Mouse (Mus musculus) bone marrow macrophage, adult 2 months (primary cell): ENCODE data around the gene Slc5a11. TPM values are rescaled to one million over a fixed set of nuclear protein-coding genes. Genes with fewer than 3 reads are reported as not detected.

ENCODE experiments used
- H3K27ac ChIP-seq: 2 replicates; pipeline ENCODE4 v1.5.1; 2012; ENCODE audit warnings: low read depth, low read length; ENCODE audit not compliant: insufficient read depth
- H3K4me1 ChIP-seq: 2 replicates; pipeline ENCODE4 v1.6.1; 2012; ENCODE audit warnings: low read length; ENCODE audit not compliant: control insufficient read depth, insufficient read depth
- H3K4me3 ChIP-seq: 2 replicates; pipeline ENCODE4 v1.5.1; 2012; ENCODE audit warnings: mild to moderate bottlenecking, low read length, moderate library complexity; ENCODE audit not compliant: insufficient read depth
- CTCF ChIP-seq: IDR thresholded peaks from 2 replicates; pipeline ENCODE4 v1.5.1; 2012; ENCODE audit warnings: low read depth, mild to moderate bottlenecking, low read length, moderate library complexity
- POLR2A ChIP-seq: IDR thresholded peaks from 2 replicates; pipeline ENCODE4 v1.6.1; 2012; ENCODE audit warnings: mild to moderate bottlenecking, low read depth, low read length, borderline replicate concordance
- polyA plus RNA-seq: library from polyadenylated mRNA; stranded (reverse); fragments of >200 nt; gene quantifications from 2 replicates; pipeline ENCODE4 v1.2.4, GENCODE M21; 2012; ENCODE audit not compliant: missing spikeins, insufficient read depth, insufficient read length

Slc5a11 gene
- polyA plus RNA-seq, 1 experiment = not detected

- H3K27ac ChIP-seq = no peak overlapping the region
- TF ChIP-seq CTCF (no peak), POLR2A (no peak)
- H3K4me3 ChIP-seq = no peak overlapping the region
- no peaks in the 10 kb centered on the region for H3K4me1 ChIP-seq
These were observed 10.6 kb downstream of the Slc5a11 start for GRCm38 (mm10) chr7:123225159-123225558.

DNA sequence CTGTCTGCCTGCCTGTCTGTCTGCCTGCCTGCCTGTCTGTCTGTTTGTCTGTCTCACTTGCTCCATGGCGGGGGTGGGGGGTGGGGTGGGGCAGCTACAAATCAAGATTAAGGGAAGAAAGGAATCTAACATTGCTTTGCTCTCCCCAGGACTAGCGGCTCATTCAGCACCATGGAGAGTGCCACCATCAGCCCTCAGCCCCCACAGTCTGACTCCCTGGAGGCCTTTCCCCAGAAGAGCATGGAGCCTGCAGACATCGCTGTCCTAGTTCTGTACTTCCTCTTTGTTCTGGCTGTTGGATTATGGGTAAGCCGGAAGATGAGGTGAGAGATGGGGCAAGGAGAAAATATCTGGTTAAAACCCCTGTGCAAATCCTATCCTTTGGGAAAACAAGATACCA lies 20.9 kb downstream of the Slc5a11 start:
- no peak overlapping the region for H3K4me3 ChIP-seq
- H3K4me1 ChIP-seq = peaks cover 9% of the 10 kb centered on the region
- TF ChIP-seq CTCF (no peak), POLR2A (no peak)
- H3K27ac ChIP-seq = no peak overlapping the region

GRCm38 (mm10) chr7:123238621-123239020 lies 24.0 kb downstream of the Slc5a11 start:
- Histone ChIP-seq H3K4me1 (peaks cover 10% of the 10 kb centered on the region), H3K4me3 (no peak overlapping the region), H3K27ac (no peak overlapping the region)
- TF ChIP-seq CTCF (no peak), POLR2A (no peak)

- H3K4me3 ChIP-seq = no peak overlapping the region
- H3K27ac ChIP-seq = no peak overlapping the region
- peaks cover 10% of the 10 kb centered on the region for H3K4me1 ChIP-seq
- no peak for TF ChIP-seq POLR2A
- TF ChIP-seq CTCF = no peak
These were observed 25.5 kb downstream of the Slc5a11 start for GRCm38 (mm10) chr7:123240064-123240463.

DNA sequence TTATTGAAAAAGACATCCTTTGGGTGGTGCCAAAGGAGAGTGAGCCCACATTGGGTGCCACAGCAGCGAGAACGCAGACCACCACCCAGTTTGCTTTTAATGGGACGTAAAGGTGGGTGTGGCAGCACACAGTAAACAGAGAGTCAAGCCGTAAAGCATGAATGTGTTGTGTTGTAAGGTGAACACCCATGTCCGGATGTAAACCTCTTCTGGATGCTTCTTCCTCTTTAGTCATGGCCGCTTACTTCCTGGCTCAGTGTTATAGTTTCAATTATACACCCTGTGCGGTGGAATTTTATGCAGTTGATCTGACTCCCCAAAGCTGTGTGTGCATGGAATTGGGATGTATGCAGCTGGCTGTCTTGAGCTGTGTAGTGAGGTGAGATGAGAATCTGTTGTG lies 27.7 kb downstream of the Slc5a11 start:
- no peak for TF ChIP-seq CTCF
- TF ChIP-seq POLR2A = no peak
- Histone ChIP-seq H3K4me1 (peaks cover 10% of the 10 kb centered on the region), H3K4me3 (no peak overlapping the region), H3K27ac (no peak overlapping the region)

DNA sequence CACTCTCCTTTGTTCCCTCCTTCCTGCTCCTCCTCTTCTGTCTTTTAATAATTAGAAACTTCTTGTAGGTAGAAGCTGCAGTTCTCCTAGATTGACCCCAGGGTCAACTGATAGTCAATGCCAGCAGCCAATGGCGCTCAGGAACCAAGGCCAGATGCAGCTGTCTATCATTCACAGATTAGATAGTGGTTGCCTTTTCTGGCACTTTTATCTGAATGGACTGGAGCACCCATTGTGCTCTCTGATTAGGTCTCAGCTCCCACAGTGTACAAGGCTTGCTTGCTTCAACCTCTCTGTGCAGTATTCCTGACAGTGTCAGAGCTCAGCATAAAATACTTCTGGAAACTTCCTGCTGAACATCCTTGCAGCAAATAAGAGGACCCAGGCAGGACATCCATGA lies 30.3 kb downstream of the Slc5a11 start:
- H3K27ac ChIP-seq = no peak overlapping the region
- no peak overlapping the region for H3K4me3 ChIP-seq
- no peak for TF ChIP-seq POLR2A
- TF ChIP-seq CTCF = no peak
- peaks cover 11% of the 10 kb centered on the region for H3K4me1 ChIP-seq

- H3K27ac ChIP-seq = no peak overlapping the region
- TF ChIP-seq CTCF = no peak
- no peak for TF ChIP-seq POLR2A
- H3K4me1 ChIP-seq = peaks cover 4% of the 10 kb centered on the region
- no peak overlapping the region for H3K4me3 ChIP-seq
These were observed 32.0 kb downstream of the Slc5a11 start for GRCm38 (mm10) chr7:123246504-123247084.

DNA sequence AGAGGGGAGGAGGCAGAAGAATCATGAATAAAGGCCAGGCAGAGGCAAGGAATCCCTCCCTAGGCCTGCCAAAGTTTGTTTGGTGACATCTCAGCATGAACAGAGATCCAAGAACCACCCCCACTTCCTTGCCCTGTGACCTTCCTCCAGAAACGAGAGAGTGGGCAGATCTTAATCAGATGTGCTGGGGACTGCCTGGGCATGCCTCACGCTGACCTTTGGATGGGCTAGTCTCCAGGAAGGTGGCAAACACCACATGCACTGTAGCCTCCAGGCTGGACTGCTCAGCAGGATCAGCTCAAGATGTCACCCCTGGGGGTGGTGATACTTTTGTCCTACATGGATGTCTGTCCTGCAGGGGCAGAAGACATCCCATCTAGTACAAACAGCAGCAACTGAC lies 33.6 kb downstream of the Slc5a11 start:
- peaks cover 4% of the 10 kb centered on the region for H3K4me1 ChIP-seq
- no peak overlapping the region for H3K4me3 ChIP-seq
- no peak overlapping the region for H3K27ac ChIP-seq
- TF ChIP-seq POLR2A (no peak), CTCF (no peak)

- Histone ChIP-seq H3K4me3 (no peak overlapping the region), H3K4me1 (peaks cover 4% of the 10 kb centered on the region), H3K27ac (no peak overlapping the region)
- TF ChIP-seq CTCF (no peak), POLR2A (no peak)
These were observed 36.8 kb downstream of the Slc5a11 start for GRCm38 (mm10) chr7:123251343-123251742.

DNA sequence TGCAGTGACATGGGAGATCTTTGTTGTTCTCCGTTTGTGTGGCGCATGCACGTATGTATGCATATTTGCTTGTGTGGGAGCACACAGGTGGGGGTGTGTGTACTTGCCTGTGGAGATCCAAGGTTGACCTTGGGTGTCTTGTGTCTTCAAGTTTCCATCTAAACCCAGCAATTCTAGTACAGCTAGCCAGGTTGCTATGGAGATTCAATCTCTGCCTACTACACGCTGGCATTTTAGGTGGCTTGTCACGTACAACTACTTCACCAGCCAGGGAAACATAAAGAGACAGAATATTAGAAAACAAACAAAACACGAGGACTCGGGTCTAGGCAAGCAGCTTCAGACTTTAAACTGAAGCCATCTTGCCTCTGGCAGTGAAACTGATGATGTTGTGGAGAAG lies 38.8 kb downstream of the Slc5a11 start:
- no peak overlapping the region for H3K27ac ChIP-seq
- no peaks in the 10 kb centered on the region for H3K4me1 ChIP-seq
- no peak overlapping the region for H3K4me3 ChIP-seq
- TF ChIP-seq POLR2A (no peak), CTCF (no peak)
